Mouse (Mus musculus) thymus, postnatal 25 days (tissue): Measurements from ENCODE around the gene Fbxo22.
"Not testable (repeated sequence)": the region's sequence is repeated elsewhere in the genome, so short reads cannot be mapped to it uniquely, and the experiment has no call there.

ENCODE experiments used
- DNase-seq: peaks from one replicate; pipeline ENCODE4 v3.0.0; 2022

Gene Fbxo22

DNA sequence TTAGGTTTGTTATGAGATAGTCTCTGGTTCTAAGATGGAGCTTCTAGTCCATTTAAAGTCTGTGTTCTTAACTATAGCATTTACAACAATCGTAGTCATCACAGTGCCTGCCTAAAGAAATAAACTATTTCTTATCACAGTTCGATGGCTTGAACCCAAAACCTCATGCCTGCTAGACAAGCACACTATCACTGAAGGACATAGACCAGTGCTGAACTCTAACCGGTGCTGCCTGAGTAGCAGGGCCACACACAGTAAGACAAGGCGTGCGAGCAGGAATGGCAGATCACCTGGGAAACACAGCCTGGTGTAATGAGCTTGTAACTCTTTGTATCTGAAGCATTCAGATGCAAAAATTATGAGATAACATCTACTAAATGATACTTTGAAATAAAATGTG, 32.1 kb downstream of the Fbxo22 start:
- no peak for DNase-seq

DNA sequence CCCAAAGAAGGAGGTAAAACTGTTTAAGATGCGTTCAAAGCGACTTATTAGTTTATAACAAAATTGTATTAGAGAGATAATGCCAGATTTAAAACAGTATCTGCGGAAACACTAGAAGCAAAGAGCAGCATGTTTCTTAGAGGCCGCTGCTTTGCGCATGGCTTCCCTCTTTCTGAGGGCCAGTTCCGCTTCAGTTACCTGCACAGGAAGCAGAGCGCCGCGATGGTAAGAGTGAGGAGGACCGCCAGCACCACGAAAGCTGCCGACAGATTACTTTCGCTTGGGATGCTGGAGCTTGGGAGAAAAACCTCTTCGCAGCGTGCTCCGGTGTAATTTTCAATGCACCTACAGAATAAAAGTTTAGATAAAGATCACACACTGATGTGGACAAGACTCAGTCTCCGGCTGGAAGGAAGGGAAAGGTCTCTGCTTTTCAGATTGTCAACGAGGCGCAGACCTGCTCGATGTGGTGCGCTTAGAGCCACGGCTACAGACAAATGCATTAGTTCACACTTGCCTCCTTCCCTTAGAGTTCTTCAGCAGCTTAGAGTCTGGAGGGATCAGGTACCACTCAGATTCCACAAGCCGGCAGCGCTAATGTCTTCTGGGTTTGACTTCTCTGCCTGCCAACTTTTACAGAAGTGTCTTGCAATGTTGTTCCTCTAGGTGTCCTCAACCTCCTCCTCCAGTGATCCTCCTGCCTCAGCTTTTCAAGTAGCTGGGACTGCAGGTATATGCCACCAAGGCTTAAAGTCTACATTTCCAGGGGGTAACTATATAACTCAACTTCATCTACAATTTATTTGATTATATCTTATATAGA, 33.3 kb downstream of the Fbxo22 start:
- DNase-seq = peak; percentile 44

DNA sequence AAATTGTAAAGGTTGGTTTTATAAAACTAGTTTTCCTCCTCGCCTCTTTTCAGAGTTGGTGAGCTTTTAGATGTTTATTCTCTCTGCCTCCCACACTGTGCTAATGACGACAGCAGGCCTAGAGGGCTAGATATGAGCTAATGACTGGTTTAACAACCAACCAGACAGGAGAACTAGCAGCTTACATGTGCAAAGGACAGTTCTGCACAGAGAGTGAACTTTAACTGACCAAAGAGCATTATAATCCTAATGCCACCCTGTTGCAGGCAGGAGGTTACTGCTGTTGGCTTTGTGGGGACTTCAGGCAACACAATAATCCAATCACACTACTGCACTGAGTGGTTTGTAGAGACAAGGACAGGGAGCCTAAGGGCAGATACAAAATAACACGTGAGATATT, 34.6 kb downstream of the Fbxo22 start:
- no peak for DNase-seq

DNA sequence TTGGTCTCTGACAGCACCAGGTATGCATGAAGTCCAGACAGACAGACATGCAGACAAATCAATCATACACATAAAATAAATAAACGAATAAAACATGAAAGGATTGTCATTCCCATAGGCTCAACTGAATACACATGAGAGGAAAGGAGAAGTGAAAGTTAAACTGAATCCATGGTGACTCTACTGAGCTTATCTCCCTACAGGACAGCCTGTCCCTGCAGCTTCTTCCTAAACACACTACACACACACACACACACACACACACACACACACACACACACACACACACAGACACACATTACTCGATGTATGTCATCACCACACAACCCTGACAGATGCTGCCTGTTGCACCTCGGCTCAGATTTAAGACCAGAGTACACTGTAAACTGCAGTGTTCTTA, 35.4 kb downstream of the Fbxo22 start:
- DNase-seq = no peak

DNA sequence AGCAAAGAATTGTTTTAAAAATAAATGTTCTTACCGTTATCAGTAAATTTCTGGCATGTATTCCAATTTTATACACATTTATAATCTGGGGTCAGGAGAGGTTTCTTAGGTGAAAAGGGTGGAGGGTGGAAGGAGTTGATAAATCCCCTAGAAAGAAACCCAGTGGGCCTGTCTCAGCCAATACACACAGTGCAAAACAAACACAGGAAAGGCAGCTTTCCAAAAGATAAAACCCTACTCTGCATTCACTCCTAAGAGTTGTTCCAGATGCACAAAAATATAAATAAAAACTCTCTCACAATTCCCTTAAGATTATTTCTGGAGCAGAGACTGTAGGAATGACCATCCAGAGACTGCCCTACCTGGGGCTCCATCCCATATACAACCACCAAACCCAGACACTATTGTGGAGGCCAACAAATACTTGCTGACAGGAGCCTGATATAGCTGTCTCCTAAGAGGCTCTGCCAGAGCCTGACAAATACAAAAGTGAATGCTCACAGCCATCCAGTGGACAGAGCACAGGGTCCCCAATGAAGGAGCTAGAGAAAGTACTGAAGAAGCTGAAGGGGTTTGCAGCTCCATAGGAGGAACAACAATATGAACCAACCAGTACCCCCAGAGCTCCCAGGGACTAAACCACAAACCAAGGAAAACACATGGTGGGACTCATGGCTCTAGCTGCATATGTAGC, 36.5 kb downstream of the Fbxo22 start:
- not testable (repeated sequence) for DNase-seq

DNA sequence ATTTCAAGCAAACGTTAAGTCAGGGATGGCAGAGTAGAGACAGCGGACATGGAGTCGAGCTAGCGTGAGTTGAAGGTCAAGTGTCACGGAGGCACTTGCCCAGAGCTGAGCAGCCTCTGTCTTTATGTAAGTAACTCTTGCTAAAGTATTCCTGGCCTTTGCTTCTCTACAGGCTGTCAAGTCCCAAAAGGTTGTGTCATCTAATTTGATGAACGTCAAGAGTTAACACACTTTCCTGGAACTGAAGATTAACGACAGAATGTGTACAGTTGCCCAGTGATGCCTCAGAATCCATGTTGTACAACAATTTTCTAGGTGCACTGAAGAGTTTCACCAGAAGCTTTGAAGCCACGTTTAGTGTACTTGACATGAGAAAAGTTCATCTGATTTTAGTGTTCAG, 37.7 kb downstream of the Fbxo22 start:
- no peak for DNase-seq

DNA sequence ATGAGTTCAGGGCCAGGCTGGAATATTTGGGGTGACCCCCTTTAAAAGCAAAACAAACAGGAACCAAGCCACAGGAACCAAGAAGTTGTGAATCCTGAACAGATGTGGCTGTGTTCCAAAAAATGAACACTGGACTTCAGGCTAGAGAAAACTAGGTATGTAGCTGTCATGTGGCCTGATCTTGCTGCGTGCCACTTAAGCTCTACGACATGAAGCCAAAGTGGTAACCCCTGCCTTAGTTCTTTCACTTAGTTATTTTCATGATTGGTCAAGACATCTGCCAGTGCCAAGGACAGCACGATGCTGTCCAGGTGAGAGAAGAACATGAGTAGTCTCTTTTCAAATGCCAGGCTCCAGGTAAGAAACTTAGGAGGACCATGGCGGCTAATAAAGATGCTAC, 38.2 kb downstream of the Fbxo22 start:
- DNase-seq = no peak

DNA sequence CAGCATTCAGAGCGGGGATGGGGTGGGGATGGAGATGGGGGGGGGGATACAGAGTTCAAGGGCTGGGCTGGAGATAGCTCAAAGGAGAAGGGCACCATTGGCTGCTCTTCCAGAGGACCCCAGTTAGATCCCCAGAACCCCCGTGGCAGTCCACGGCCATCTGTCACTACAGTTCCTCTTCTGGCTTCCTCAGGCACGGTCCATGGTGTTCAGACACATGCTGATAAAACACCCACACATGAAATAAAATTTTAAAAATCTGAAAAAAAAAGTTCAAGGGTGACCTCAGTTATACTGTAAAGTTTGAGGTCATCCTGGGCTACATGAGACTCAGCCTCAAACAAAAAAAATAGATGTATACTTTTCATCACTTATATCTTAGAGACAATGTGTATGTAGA, 39.7 kb downstream of the Fbxo22 start:
- DNase-seq = no peak

DNA sequence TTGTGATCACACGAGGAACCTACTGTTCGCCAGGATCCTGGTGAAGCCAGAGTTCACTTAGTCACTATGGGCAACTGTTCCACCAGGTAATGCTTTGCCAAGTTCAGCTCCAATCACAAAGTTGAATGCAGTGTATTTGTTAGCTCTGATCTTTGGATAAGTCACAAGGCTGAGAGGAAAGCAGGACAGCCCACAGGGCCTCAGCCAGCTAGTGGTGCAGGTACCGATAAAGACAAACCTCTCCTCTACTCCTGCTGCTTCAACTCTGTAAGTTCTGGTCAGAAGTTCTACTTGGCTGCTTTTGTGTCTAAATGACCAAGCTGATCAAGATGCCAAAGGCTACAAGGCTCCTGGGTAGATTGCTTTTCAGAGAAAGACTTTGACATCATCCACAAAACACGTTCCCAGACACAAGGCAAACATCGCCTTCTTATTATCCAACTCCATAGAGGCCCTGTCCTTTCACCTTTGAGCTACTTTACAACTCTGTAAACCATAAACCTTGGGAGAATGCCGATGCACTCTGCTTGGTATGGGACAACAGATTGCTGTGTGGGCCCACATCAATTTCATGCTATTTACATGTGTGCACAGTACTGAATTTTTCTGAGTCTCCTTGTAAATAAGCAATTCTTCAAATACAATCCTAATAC, 42.0 kb downstream of the Fbxo22 start:
- DNase-seq = no peak

DNA sequence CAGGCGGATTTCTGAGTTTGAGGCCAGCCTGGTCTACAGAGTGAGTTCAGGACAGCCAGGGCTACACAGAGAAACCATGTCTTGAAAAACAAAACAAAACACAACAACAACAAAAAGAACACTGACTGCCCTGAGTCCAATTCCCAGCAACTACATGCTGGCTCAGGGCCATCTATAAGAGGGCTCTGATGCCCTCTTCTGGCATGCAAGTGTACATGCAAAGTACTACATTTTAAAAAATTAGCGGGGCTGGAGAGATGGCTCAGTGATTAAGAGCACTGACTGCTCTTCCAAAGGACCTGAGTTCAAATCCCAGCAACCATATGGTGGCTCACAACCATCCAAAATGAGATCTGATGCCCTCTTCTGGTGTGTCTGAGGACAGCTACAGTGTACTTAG, 43.4 kb downstream of the Fbxo22 start:
- peak; percentile 9 for DNase-seq

DNA sequence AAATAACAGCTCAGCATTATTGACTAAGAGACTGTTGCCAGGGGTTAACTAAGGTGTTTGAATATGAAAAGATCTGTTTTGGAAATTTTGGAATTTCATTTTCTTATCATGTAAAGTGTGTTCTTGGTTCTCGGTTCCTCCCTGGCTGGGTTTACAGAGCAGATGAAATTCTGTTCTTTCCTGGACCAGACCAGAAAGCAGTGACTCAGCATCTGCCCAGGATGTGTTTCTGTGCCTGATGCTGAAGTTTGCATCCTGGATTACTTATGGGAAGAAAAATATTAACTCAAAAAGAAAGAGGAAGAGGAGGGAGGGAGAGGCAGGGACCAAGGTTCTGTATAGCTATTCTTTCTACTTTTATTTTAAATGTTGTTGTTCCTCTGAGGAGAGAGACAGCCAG, 45.1 kb downstream of the Fbxo22 start:
- no peak for DNase-seq

DNA sequence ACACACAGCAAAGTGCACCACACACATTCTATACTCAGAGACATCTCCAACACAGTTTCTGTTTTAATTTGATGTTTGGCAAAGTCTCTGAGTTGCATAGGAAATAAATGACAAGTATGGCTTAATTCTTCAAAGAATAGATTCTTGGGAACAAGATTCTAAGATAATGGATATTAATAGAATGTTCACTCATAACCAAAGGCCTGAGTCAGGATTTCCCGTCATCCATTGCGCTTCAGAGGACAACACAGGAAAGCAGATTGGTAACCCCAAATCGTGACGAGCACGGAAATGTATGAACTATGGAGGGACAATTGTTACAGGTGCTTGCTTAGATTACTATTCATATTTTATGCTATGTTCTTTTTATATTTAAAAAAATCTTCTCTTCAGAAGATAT, 46.3 kb downstream of the Fbxo22 start:
- DNase-seq = no peak

DNA sequence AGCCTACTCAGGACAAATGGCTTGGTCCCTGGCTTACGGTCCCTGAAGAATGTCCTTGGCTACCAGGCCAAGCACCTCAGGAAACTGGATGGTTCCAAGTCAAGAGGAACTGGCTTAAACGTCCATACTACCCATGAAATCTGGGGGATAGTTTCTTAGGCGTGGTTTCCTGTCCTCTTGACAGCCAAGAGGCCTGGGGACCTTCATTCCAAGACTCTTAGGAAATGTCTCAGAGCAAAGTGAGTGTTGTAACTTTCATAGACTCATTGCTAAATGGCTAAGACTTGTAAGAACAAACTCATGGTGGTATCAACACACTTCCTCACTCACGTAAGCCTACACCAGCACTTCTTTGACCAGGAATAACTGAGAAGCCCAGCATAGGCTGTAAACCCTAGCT, 46.9 kb downstream of the Fbxo22 start:
- no peak for DNase-seq

DNA sequence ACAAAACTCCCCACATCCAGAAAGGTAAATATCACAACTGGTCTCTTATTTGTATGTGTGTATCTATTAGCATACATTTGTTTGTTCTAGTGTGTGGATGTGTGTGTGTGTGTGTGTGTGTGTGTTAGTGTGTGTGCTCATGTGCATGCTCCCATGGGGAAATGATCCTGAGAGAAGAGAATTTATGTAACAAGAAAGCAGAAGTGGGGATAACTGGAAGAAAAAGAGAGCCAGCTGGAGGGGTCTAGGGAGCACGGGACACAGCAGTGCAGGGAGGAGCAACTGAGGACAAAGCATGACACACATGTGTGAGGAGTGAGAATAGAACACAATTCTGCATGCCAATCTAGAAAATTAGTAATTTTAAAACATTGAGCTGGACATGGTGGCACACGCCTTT, 48.4 kb downstream of the Fbxo22 start:
- no peak for DNase-seq

DNA sequence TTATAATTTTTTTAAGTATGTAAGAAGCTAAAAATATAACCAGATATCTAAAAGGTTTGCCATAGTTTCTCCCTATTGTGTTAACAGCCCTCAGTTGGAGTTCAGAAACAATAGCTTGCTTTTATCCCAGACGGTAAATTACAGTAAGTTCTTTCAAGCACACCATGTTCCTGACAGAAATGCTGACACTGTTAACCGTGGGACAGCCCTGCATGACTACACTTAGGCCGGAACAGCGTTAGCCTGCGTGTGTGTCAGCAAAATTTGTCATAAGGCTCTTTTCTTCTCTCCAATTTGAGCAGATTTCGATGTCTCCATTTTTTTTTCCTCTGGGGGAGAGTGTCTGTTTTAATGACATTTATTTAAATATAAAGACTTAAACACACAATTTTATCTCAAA, 51.0 kb downstream of the Fbxo22 start:
- DNase-seq = no peak

DNA sequence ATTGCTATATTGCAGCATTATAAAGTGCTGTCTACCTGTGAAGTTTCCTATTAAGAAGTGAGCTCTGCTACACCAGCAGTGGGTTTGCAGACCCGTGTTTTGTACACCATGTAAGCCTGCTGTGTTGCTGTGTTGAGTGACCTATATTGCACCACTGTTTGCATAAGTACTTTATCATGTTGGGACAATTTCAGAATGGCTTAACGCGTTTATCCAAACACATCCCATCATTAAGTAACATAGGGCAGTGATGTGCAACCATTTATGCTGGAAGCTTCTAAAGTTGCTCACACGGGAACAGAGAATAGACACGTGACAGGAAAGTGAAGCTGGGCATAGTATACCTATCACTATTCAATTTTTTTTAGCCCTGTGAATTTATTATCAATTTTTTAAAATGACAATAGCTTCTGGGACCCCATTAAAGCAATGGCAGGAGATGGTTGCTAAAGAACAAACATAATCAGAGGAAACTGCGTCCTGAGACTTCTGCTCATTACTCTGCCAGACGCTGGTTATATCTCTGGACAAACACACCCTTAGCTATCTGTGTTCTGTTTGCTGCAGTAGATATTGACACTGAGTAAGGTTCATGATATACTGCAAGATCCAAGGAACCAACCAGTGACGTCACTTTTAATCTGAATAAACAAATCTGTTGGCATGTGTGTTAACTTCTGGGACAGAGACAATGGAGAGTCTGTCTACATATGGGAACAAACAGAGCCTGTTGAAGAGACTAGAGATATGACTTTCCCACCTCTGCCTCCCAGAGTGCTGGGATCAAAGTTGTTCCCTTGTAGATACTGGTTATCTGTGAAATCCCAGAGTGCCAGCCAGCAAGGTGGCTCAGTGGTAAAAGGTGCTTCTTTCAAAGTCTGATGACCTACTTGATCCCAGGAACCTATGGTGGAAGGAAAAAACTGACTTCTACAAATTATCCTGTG, 55.9 kb downstream of the Fbxo22 start:
- DNase-seq = no peak

DNA sequence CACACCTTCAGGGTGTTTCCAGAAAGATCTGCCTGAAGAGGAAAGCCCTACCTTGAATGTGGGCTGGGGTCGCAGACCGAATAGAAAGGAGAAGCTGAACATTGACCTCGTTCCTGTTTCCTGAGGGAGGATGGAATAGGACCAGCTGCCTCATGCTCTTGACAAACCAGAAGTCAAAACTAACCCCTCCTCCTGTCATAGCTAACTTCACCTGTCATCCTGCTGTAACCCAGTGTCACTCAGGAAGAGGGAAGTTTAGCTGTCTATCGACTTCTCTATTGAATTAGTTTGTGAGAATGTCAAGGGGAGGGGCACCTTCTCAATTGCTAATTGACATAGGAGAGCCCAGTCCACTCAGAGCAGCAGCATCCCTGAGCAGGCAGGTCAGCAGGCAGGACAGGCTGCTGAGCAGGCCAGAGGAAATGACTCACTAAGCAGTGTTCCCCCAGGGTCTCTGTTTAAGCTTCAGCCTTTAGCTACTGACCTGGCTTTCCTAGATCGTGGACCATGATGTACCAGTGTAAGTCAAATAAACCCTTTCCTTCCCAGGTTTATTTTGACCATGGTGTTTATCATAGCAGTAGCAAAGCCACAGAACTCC, 63.3 kb downstream of the Fbxo22 start:
- DNase-seq = no peak

DNA sequence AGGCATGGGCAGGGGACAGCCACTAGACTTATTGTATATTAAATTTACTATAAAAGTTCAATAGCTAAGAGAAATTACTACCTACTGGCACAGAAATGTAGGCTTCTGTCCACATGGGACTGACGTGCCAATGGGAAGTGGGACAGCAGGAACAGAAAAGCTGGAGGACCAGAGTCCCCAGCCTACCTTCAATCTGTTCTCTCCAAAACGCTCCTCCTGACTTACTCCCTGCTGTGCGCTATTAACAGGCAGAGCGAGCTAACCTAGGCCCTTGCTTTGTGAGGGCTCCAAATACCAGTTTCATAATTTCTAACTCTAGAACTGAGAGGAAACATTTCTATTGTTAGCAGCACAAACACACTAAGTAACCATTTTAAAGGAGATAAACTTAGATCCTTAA, 65.2 kb downstream of the Fbxo22 start:
- DNase-seq = no peak
